9 mouse cellular contexts compared by ENCODE assay signal in the genomic region with DNA sequence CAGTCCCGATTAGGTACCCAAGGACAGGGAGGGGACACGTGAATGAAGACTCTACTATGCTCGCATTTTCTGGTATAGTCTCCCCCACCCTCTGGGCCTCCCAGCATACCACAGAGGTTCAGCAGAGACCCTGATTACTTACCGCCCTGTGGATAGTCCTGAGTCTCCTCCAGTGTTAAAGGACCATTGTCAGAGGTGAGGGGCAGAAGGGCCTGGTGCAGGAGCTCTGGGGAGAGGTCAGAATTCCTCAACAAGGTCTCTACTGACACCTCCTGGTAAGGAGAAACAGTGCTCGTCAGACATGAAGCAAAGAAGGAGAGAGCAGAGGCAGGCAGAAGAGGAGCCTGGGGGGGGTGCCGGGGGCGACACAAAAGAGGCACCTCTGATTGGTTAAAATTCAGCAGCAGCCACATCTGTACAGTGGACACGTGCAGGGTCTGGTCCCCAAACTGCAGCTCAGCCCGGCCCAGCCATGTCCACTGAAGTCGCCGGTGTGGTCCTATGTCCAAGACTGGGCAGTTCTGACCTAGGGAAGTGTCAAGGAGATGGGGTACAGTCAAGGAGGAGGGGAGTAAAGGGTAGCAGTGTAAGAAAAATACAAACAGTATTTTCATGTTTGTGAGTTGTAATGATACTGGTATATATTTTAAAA. TPM values are rescaled to one million over a fixed set of nuclear protein-coding genes. Genes with fewer than 3 reads are reported as not detected.
DNase-seq lines count a peak whose midpoint lies in the region; TF ChIP-seq lines count a peak whose summit lies in the region.
"Had no signal": no experiment of that assay in that cellular context is flagged by ENCODE, and none has a peak within 500 bp of the region (broad histone marks: within the 10 kb centered on the region; RNA-seq: fewer than 3 reads in every experiment).

No protein-coding gene starts in this region.

- no peaks in the 10 kb centered on the region for H3K4me1 ChIP-seq in heart, adult 2 months (ENCODE audit: control insufficient read depth, insufficient read depth, low read length)
- H3K4me1 ChIP-seq in embryonic facial prominence, embryonic 10.5 days = peaks cover 3% of the 10 kb centered on the region; the same call in 1 of the 2 replicates

- no peak overlapping the region for H3K9ac ChIP-seq in heart, adult 2 months (ENCODE audit: low read depth, low read length)

- intact Hi-C loops in heart, adult 2 months (cut with DNase I) = loop anchor here (1.0 to 5.0 kb wide), 2 partner anchors 74 to 139 kb away; no protein-coding TSS in a partner anchor

- no peaks in the 10 kb centered on the region for H3K27me3 ChIP-seq in heart, adult 2 months (ENCODE audit: control insufficient read depth, insufficient read depth, low read length)
- H3K27me3 ChIP-seq in embryonic facial prominence, embryonic 10.5 days (replicated peaks; ENCODE audit: low read depth, poor library complexity, severe bottlenecking) = no peaks in the 10 kb centered on the region

- 58% methylated on average over 11 of the region's 11 CpGs for WGBS in heart, adult 2 months
- WGBS in embryonic facial prominence, embryonic 10.5 days = 45% methylated on average over 11 of the region's 11 CpGs

- no peaks in the 10 kb centered on the region for H3K79me2 ChIP-seq in heart, adult 2 months (replicated peaks; ENCODE audit: control insufficient read depth, insufficient read depth, low read length)

- no peak for TF ChIP-seq EP300 in heart, adult 2 months (IDR thresholded peaks at IDR 0.05; ENCODE audit: insufficient read depth, low read depth, low read length)

- peak; percentile 65 for TF ChIP-seq CTCF in heart, adult 2 months (IDR thresholded peaks at IDR 0.05)

- DNase-seq in heart, adult 2 months = no peak
- no peak for DNase-seq in heart, adult 11 months
- DNase-seq in 3T3-L1 (ENCODE audit: low read depth, low spot score) = peak; percentile 66
- DNase-seq in embryonic facial prominence, embryonic 10.5 days (ENCODE audit: low spot score) = peak; percentile 46
- peak; percentile 20 to 46 for DNase-seq in kidney, postnatal 4 days
- DNase-seq in right cerebral cortex, adult 2 months (ENCODE audit: low spot score in 2 of 2) = no peak
- DNase-seq in left cerebral cortex, adult 8-10 months (ENCODE audit: low spot score in 2 of 2) = no peak
- no peak for DNase-seq in layer of hippocampus, postnatal 36 days

- H3K27ac ChIP-seq in heart, adult 2 months = no peak overlapping the region
- 0 out of 2 replicates have a peak overlapping the region, but pooled peaks have one; percentile 7 for H3K27ac ChIP-seq in embryonic facial prominence, embryonic 10.5 days (replicated peaks)

- no peak overlapping the region for H3K4me3 ChIP-seq in heart, adult 2 months
- H3K4me3 ChIP-seq in embryonic facial prominence, embryonic 10.5 days = no peak overlapping the region
- H3K4me3 ChIP-seq: myocyte had no signal

- no peaks in the 10 kb centered on the region for H3K9me3 ChIP-seq in embryonic facial prominence, embryonic 10.5 days

- no peak for TF ChIP-seq POLR2A in heart, adult 2 months (IDR thresholded peaks at IDR 0.05; ENCODE audit: insufficient read depth, low read depth, low read length)

- no peaks in the 10 kb centered on the region for H3K36me3 ChIP-seq in heart, adult 2 months (ENCODE audit: control insufficient read depth, insufficient read depth, low read length)
- H3K36me3 ChIP-seq in embryonic facial prominence, embryonic 10.5 days (replicated peaks) = no peaks in the 10 kb centered on the region; the same call in 1 of the 2 replicates

RNA-seq across cellular contexts. Expression of a gene that starts 14.7 kb away (rescaled TPM):
- total RNA-seq in heart, adult 2 months (2021) = 1 to 10 TPM; 1.8 to 1.9 TPM
- polyA plus RNA-seq in heart, adult 2 months (2012; rRNA removed) = 0.80 and 0.97 TPM in 2 replicates
- 79.9 and 81.6 TPM in 2 replicates for polyA plus RNA-seq in embryonic facial prominence, embryonic 10.5 days (2016; fragmentation: Nextera tagmentation; extraction: Ambion mirVana)
- total RNA-seq in left cerebral cortex, adult 8-10 months (2022) = 1 to 10 TPM; 3.0 to 5.4 (median 4.8) TPM
- total RNA-seq in layer of hippocampus, postnatal 36 days (2021) = 1 to 10 TPM; 4.9 to 7.1 TPM

RNA-seq across cellular contexts. Expression of a gene that starts 23.7 kb away (rescaled TPM):
- under 1 TPM; 0.16 to 0.23 TPM for total RNA-seq in heart, adult 2 months (2021)
- polyA plus RNA-seq in heart, adult 2 months (2012; rRNA removed) = 0.21 and 0.23 TPM in 2 replicates
- polyA plus RNA-seq in embryonic facial prominence, embryonic 10.5 days (2016; fragmentation: Nextera tagmentation; extraction: Ambion mirVana) = 0.67 and 0.80 TPM in 2 replicates
- total RNA-seq in left cerebral cortex, adult 8-10 months (2022) = 100 to 1,000 TPM; 110 to 125 (median 119) TPM
- 100 to 1,000 TPM; 114 to 118 TPM for total RNA-seq in layer of hippocampus, postnatal 36 days (2021)
- polyA plus RNA-seq: myocyte had no signal

RNA-seq across cellular contexts. Expression of a gene that starts 35.0 kb away (rescaled TPM):
- total RNA-seq in heart, adult 2 months (2021) = 10 to 100 TPM; 21.6 to 21.9 TPM
- 20.1 and 22.7 TPM in 2 replicates for polyA plus RNA-seq in heart, adult 2 months (2012; rRNA removed)
- 5.2 and 6.1 TPM in 2 replicates for polyA plus RNA-seq in embryonic facial prominence, embryonic 10.5 days (2016; fragmentation: Nextera tagmentation; extraction: Ambion mirVana)
- total RNA-seq in left cerebral cortex, adult 8-10 months (2022) = 10 to 100 TPM; 62.1 to 68.2 (median 66.4) TPM
- total RNA-seq in layer of hippocampus, postnatal 36 days (2021) = 10 to 100 TPM; 56.0 to 59.4 TPM

RNA-seq across cellular contexts. Expression of a gene that starts 44.8 kb away (rescaled TPM):
- 100 to 1,000 TPM in 1 of 2 experiments, 10 to 100 TPM in 1; 91.5 to 106 TPM for total RNA-seq in heart, adult 2 months (2021)
- 223 and 227 TPM in 2 replicates for polyA plus RNA-seq in heart, adult 2 months (2012; rRNA removed)
- polyA plus RNA-seq in embryonic facial prominence, embryonic 10.5 days (2016; fragmentation: Nextera tagmentation; extraction: Ambion mirVana) = 5.6 and 7.0 TPM in 2 replicates
- total RNA-seq in left cerebral cortex, adult 8-10 months (2022) = 10 to 100 TPM; 57.3 to 61.0 (median 60.6) TPM
- 10 to 100 TPM; 82.3 to 83.6 TPM for total RNA-seq in layer of hippocampus, postnatal 36 days (2021)

Comparison
In these comparisons a context has a peak if more than half of its experiments do, and no peak if none do; other contexts are left out.
1. DNase-seq: peak in 3T3-L1 (single experiment), embryonic facial prominence, embryonic 10.5 days (single experiment) and kidney, postnatal 4 days (2 of 2); none in heart, adult 2 months (0 of 2), heart, adult 11 months (single experiment), right cerebral cortex, adult 2 months (0 of 2), left cerebral cortex, adult 8-10 months (0 of 2) and layer of hippocampus, postnatal 36 days (0 of 2).
2. RNA of a gene that starts 23.7 kb away (total RNA-seq): 110 to 125 TPM in left cerebral cortex, adult 8-10 months and 114 to 118 TPM in layer of hippocampus, postnatal 36 days; 0.16 to 0.23 TPM in heart, adult 2 months; every median in the first group is over 10 times any median in the second.